Mouse (Mus musculus): ENCODE results near the gene Vil1.
"Not testable (repeated sequence)": the region's sequence is repeated elsewhere in the genome, so short reads cannot be mapped to it uniquely, and the experiment has no call there.

Gene Vil1

GRCm38 (mm10) chr1:74387386-74387988 lies 21.7 kb upstream of the Vil1 start:
- no peak for DNase-seq (ENCODE audit: low spot score)

- DNase-seq (ENCODE audit: low spot score), result no peak
Observed at GRCm38 (mm10) chr1:74388398-74388920, 20.7 kb upstream of the Vil1 start.

- peak; percentile 57 for DNase-seq (ENCODE audit: low spot score)
Observed at GRCm38 (mm10) chr1:74389831-74390286, 19.3 kb upstream of the Vil1 start.

DNA sequence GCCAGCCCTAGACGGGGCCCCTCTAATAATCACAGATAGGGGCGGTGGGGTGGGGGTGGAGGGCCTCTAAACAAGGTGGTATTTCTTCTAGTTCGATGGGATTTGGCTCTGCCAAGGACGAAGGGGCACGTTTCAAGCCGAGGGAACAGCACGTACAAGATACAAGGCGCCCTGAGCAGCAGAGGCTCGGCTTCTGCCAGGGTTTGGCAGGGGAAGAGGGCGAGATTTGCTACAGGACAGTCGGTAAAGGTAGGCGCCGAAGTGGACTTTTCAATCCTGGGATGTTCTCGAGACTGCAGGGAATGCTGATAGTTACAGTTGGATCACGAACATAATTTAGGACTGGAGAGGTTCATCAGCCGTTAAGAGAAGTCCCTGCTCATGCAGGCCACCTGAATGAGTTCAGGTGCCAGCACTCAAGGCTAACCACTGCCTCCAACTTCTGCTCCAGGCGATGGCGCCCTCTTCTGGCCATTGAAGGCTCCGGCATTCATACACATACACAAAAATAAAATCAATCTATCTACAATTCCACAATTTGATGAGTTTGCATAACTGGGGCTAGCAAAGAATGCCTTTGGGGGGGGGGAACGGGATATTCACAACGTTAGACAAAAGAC lies 18.8 kb upstream of the Vil1 start:
- peak; percentile 79 for DNase-seq (ENCODE audit: low spot score)

- DNase-seq (ENCODE audit: low spot score), result peak; percentile 98
Observed at GRCm38 (mm10) chr1:74390924-74391748, 18.0 kb upstream of the Vil1 start, which contains the start of gene Ctdsp1. Gene Ctdsp1, plus strand, starts transcription at chr1:74391509.

- DNase-seq (ENCODE audit: low spot score), result peak; percentile 66
Observed at GRCm38 (mm10) chr1:74391844-74392441, 17.2 kb upstream of the Vil1 start.

- peak; percentile 53 for DNase-seq (ENCODE audit: low spot score)
Observed at GRCm38 (mm10) chr1:74392446-74392994, 16.7 kb upstream of the Vil1 start.

DNA sequence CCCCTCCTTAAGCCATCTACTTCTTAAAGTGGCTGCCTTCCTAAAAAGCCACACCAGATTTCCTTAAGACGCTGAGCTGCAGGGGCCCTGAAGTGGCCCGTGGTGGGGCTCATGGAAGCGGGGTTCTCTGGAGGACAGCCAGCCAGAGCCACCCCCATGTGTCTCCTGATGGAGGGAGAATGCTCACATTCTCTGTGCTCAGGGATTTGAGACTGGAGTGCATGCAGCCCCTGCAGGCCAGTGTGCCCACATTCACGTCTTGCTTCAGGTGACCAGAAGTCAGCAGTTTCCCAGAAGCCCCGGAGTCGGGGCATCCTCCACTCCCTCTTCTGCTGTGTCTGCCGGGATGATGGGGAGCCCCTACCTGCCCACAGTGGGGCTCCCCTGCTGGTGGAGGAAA lies 16.2 kb upstream of the Vil1 start:
- DNase-seq (ENCODE audit: low spot score), result no peak

- DNase-seq (ENCODE audit: low spot score), result no peak
Observed at GRCm38 (mm10) chr1:74393697-74394096, 15.5 kb upstream of the Vil1 start.

DNA sequence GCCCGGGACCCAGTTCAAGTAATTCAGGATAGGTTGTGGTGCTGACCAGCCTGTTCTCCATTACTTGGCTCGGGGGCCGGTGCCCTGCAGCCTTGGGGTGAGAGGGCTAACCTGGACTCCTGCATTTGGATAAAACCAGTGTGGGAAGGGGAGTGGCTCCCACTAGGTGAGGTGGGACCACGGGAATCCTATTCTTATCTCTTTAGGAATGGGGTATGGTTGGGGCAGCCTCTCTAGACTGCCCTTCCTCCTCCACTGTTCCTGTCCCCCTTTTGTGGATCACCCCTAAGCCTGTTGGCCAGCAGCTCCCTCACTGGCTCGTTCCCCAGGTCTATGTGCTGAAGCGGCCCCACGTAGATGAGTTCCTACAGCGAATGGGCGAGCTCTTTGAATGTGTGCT lies 14.9 kb upstream of the Vil1 start:
- DNase-seq (ENCODE audit: low spot score), result no peak

DNA sequence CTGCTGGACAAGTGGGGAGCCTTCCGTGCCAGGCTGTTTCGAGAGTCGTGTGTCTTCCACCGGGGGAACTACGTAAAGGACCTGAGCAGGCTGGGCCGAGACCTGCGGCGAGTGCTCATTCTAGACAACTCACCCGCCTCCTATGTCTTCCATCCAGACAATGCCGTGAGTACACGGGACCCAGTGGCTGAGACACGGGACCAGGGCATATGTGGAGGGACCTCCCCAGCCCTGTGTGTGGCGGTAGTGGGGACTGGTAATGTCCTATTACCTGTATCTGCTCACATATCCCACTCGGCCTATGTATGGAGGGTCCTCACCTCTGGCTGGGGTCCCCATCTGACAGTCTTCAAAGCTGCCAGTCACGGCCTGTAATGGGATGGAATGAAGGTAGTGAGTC lies 14.3 kb upstream of the Vil1 start:
- DNase-seq (ENCODE audit: low spot score), result no peak

DNA sequence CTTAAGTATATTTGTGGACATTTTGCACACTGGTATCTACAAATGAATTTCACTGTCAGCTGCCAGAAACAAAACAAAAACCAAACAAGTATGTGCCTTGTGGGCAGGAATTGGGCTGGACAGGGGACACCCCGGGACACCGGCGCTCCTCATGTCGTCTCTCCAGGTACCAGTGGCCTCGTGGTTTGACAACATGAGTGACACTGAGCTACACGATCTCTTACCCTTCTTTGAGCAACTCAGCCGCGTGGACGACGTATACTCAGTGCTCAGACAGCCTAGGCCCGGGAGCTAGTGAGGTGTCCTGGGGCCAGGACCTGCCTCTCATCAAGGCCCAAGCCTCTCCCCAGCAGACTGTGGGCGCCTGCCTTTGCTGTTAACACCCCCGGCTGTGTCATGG lies 13.9 kb upstream of the Vil1 start:
- no peak for DNase-seq (ENCODE audit: low spot score)

DNA sequence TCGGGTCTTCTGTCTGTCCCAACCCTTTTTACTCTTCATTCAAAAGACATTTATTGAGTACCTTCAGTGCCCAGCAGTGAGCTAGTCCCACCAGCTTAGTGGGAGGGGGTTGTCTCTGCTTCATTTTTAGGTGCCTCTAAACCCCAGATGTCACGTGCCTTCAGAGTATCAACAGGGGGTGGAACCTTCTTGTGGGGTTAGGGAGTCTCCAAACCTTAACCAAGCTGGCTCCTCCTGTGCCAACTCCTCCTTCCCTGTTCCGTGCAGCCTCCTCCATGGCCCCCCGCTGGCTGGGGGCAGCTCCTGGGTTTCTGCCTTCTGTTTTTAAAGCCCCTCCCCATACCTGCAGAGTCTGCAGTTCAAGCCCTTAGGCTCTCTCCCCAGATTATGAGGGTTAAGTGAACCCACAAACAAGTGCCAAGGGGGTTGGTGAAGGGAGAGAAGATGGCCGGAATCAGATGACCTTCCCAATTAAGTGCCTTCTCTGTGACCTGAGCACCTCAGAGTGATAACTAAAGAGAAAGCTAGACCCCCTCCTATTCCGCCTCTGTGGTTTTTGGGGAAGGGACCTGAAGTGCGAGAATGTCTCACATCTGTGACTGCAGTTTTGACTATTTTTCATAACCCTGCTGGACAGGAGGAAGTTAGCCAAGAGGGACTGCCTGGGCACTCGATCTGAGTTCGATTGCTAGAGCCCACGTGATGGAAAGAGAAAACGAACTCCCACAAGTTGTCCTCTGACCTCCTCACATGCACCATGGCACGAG lies 12.5 kb upstream of the Vil1 start:
- DNase-seq (ENCODE audit: low spot score), result not testable (repeated sequence)

DNA sequence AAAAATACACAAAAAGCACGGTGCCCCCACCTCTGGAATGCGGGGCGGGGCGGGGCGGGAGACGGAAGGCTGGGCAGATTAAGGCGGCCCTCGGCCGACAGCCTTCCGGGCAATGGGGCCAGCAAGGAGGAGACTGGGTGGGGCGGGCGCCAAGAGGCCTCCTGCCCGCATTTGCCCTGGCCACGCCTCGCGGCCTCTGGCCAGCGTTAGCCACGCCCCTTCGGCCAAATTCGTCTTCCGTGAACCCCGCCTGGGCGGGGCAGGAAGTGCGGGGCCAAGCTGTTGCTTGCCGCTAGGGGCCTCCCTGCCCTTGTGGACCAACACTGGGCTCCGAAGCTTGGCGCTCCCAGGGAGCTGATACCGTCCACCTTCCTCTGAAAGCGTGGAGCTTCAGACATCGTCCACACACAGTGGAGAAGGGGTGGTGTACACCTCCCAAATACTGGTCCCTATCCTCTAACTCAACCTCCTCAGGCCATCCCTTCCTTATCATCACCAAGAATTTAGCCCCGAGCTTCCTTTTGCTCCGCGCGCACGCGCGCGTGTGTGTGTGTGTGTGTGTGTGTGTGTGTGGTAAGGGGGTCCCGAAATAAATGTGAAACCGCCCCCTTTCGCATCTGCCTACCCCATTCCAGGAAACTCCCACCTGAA lies 11.8 kb upstream of the Vil1 start:
- DNase-seq (ENCODE audit: low spot score), result peak; percentile 99

DNA sequence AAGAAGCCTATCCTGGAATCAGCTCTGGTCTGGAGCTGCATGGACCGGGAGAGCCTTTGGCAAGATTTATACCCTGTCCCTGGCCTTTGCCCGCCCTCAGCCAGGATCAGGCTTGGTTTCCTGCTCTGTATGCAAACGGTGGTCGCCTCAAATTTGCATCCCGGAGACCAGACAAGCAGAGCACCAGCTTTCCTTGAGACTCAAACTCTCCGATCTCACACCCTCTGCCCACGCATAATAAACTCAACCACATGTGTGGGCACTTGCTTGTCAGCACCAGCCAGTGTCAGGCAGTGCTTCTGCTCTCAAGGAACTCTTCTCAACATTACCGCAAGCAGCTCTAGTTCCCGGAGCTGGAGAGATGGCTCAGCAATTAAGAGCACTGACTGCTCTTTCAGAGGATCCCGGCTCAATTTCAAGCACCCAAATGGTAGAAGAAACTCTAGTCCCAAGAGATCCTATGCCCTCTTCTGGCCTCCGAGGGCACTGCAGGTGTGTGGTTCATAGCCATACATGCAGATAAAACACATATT lies 11.2 kb upstream of the Vil1 start:
- peak; percentile 85 for DNase-seq (ENCODE audit: low spot score)

DNA sequence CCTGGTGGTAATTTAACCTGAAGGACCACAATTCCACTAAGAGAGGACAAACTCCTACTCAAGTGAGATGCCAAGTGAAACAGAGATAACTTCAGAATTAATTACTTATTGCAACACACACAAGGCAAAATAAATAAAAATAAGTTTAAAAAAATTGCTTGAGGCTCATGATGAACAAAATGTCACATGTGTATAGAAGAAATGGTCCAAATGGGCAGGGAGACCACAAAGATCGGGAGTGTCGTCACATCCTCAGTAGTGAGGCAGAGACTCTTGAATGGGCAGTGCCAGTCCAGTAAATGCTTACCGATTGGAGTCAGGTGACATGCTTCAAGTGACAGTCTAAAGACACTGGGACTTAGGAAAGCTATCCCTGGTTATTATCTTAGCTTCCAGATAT lies 8.6 kb upstream of the Vil1 start:
- no peak for DNase-seq (ENCODE audit: low spot score)

- DNase-seq (ENCODE audit: low spot score), result no peak
Observed at GRCm38 (mm10) chr1:74401015-74401702, 8.0 kb upstream of the Vil1 start.

DNA sequence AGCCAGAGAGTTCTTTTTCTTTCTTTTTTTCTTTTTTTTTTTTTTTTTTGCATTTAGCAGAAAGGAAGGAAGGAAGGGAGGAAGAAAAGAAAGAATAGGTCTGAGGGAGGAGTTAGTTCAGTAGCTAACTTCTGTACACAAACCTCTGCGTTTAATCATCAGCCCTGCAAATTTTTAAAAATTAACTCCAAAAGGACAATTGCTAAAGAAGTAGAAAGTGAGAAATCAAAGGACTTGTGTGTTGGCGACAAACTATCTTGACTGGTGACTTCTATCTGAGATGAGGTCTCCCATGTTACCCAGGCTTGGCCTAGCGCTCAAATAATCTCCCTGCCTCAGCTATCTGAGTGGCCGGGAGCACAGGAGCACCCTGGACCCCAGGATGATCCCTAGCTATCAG lies 5.0 kb upstream of the Vil1 start:
- no peak for DNase-seq (ENCODE audit: low spot score)

- DNase-seq (ENCODE audit: low spot score), result no peak
Observed at GRCm38 (mm10) chr1:74411753-74412325, 2.7 kb downstream of the Vil1 start.

GRCm38 (mm10) chr1:74412711-74413110 lies 3.5 kb downstream of the Vil1 start:
- no peak for DNase-seq (ENCODE audit: low spot score)

All from embryo, embryonic 10.5 days (tissue).